Mouse (Mus musculus): Measurements from ENCODE around the gene Gpat2.

Gene Gpat2

GRCm38 (mm10) chr2:127424977-127425376 is at the start of gene Gpat2:
TSS of gene Gpat2 (plus strand) at chr2:127425199.
- no peak for DNase-seq (ENCODE audit: low spot score)

GRCm38 (mm10) chr2:127375759-127376341 is 49.1 kb upstream of the Gpat2 start:
- peak; percentile 26 for DNase-seq (ENCODE audit: low spot score)

DNA sequence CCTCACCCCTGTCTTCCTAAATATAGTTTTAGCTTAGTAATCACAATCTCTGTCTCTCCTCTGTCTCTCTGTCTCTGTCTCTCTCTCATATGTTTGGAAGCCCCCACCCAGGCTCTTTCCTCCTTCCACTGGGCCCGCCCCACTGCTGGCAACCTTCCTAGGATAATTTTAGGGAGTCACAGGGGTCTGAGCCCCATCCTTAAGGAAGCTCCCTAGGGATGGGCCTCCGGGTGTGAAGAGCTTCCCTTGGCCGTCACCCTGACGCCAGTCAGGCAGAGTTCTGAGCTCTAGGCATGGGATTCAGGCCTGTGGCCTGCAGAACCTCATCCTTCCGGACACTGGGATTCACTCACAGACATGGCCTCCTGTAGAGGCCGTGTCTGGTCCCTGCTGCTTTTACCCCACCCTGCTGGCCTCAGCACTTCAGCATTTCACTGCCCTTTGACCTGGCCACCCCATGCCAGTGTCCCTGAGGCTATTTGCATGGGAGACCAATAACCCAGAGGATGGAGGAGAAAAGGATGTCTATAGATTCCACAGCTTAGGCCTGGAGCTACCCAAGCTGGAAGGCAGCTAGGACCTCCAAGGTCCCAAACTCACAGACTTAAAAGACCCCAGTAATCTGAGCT is 48.5 kb upstream of the Gpat2 start:
- no peak for DNase-seq (ENCODE audit: low spot score)

GRCm38 (mm10) chr2:127377942-127378610 is 46.9 kb upstream of the Gpat2 start:
- DNase-seq (ENCODE audit: low spot score): peak; percentile 23

DNA sequence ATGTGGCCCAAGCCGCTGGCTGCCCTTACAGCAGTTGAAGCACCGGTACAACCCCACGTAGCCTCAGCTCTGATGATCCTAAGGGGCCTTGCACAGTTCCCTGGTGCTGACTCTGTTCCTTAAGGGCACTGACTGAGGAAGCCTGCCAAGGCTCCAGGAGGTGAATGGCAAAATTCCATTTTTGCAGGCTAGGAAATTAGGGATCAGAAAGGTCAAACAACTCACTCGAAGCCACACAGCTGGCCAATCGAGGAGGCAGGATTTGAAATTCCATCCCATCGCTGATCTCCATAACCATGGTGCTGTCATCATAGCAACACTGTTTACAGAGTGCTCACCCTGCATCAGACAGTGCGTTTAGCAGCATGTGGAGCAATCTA is 46.4 kb upstream of the Gpat2 start:
- DNase-seq (ENCODE audit: low spot score): no peak

- DNase-seq (ENCODE audit: low spot score): no peak
Measured at GRCm38 (mm10) chr2:127379250-127379649, 45.7 kb upstream of the Gpat2 start.

DNA sequence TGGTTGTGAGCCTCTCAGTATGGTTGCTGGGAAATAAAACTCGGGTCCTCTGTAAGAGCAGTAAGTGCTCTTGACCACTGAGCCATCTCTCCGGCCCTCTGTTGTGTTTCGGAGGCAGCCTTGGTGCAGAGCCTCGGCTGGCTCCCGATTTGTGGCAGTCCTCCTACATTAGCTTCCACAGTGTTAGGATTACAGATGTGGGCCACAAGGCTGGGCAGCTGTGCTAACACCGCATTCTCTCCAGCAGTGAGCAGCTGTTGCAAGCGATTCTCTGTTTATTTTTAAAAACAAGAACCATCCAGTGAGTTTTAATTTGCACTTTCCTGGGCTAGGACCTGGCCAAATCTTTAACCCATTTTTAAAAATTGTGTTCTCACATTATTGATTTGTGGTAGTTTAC is 41.1 kb upstream of the Gpat2 start:
- DNase-seq (ENCODE audit: low spot score): no peak

- DNase-seq (ENCODE audit: low spot score): no peak
Measured at GRCm38 (mm10) chr2:127387521-127387920, 37.5 kb upstream of the Gpat2 start.

DNA sequence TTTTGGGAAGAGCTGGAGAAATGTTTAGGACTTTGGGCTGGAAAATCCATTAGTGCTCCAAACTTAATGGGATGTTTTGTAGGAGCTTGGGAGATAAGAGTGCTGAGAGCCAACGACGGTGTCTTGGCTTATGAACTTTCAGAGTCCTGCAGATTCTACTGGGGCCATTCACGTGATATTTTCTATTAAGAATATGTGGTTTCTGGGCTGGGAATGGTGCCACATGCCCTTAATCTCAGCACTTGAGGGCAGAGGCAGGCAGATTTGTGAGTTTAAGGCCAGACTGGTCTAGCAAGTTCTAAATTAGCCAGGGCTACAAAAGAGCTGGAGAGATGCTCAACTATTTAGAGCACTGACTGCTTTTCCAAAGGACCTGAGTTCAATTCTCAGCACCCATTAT is 34.6 kb upstream of the Gpat2 start:
- DNase-seq (ENCODE audit: low spot score): no peak

DNA sequence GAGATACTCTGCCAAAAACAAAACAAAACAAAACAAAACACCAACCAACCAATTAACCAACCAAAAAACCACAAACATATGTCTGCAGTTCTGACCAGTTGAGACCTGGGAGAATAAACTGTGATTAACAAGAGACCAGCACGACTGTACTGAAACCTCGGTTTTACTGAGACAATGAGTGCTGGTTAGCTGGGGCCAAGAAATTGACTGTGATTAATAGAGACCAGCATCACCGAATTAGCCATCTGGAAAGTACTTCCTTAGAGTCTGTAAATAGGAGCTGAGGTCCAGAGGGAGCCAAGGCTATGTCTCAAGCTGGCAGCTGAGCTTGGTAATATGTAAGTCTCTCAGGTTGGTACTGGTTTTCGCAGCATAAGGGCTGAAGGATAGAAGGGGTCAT is 34.2 kb upstream of the Gpat2 start:
- DNase-seq (ENCODE audit: low spot score): no peak

GRCm38 (mm10) chr2:127391323-127391722 is 33.7 kb upstream of the Gpat2 start:
- DNase-seq (ENCODE audit: low spot score): no peak

DNA sequence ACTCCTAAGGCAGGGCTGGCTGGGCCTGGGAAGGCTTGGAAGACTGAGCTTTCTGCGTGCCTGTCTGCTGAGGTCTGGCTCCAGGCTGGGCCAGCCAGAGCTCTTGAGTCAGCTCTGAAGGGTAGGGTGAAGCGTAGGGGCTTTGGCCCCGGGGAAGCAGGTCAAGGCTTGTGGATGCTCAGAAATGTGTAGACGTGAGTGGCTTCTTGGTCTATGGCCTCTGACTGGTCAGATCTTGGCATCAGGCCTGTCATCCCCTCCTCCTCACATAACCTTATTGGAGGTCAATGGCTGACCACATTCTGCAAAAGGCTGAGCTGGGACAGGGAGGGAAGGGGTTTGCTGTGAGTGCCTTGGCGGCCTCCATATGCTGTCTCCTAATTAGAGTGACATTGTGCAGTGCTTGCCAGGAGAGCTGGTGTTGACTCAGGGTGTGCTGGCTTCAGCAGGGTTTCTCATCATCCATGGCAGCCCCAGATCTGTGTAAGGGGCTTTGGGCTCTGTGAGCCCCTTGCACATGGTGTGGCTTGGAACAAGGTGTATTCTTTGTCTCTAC is 30.3 kb upstream of the Gpat2 start:
- no peak for DNase-seq (ENCODE audit: low spot score)

DNA sequence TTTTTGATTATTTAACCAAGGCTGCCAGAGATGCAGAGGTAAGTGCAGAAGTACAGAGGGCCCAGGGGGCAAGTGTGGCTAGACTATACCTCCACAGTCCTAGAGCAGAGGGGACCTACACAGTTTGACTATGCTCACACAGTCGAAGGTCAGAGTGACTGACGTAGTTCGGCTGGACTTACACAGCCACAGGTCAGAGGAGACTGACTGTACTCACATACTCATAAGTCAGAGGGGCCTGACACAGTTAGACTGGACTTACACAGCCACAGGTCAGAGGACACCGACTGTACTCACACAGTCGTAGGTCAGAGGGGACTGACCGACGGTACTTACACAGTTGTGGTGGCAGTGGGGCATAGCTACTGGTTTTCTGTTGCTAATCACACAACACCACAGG is 26.3 kb upstream of the Gpat2 start:
- DNase-seq (ENCODE audit: low spot score): no peak

DNA sequence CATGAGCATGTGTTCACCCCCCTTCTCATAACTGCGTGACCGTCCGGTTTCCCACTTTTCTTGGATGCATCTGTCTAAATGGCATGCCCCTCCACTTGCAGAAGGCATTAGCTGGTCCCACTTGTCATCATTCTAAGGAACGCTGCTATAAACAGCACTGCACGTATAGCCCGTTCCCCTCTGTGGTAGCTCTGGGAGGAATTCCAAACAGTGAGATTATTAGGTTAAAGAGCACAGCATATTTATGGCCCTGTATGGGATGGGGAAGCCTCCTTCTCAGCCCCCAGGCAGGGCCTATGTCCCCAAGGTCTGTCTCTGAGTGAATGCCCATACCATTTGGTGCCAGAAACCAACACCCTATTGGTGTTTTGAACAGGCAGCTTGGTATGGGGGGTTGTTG is 13.9 kb upstream of the Gpat2 start:
- DNase-seq (ENCODE audit: low spot score): no peak

- no peak for DNase-seq (ENCODE audit: low spot score)
Measured at GRCm38 (mm10) chr2:127415806-127416205, 9.2 kb upstream of the Gpat2 start.

DNA sequence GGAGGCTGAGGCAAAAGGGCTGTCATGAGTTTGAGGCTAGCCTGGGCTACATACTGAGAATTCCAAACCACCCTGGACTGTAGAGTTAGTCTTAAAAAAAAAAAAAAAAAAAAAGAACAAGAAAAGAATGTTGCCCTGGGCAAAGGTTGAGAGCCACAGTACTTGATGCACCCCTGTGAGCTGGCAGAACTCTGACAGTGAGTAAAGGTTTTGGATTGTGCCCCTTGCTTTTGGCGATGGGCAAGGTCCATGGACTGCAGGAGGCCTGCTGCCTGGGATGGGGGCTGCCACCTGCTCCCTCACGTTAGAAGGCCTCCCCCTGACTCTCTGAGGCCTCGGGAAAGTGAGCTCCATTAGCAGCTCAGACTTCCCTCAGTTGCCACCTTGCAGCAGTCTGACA is 8.3 kb upstream of the Gpat2 start:
- DNase-seq (ENCODE audit: low spot score): no peak

GRCm38 (mm10) chr2:127418266-127418970 is 6.6 kb upstream of the Gpat2 start:
- DNase-seq (ENCODE audit: low spot score): no peak

DNA sequence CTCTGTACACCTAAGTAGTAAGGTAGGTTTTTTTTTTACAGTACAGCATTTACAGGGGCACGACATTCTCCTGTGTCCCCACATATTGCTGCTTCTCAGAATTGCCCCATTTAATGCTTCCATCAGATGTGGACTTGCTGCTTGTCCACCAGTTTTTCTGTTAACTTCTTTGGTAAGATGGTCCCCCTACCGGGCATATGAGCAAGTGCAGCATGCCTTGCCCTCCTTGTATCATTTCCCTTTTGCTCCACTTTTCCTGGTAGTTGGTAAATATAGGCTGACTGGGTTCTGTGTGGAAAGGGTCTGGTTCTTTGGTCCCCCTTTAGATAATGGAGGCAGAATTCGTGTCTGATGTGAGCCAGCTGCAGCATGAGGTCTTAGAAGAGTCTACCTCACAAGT is 5.2 kb downstream of the Gpat2 start:
- DNase-seq (ENCODE audit: low spot score): peak; percentile 72

GRCm38 (mm10) chr2:127433487-127434295 is 8.7 kb downstream of the Gpat2 start:
- no peak for DNase-seq (ENCODE audit: low spot score)

DNA sequence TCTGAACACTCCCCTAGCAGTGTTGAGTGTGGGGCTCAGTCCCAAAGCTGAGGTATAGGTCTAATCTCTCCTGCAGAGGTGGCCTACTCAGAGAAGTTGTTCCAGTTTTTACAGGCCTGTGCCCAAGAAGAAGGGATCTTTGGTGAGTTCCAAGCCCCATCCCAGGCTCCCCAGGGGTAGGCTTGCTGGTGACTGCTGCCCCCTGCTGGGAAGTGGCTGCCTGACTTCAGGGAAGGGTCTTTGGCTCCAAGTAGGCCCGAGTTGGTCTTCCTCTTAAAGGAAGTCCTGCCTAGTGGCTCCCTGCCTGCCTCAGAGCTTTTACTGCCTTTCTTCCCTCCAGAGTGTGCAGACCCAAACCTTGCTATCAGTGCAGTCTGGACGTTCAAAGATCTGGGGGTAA is 10.1 kb downstream of the Gpat2 start:
- peak; percentile 67 for DNase-seq (ENCODE audit: low spot score)

- no peak for DNase-seq (ENCODE audit: low spot score)
Measured at GRCm38 (mm10) chr2:127435554-127435953, 10.6 kb downstream of the Gpat2 start.

DNA sequence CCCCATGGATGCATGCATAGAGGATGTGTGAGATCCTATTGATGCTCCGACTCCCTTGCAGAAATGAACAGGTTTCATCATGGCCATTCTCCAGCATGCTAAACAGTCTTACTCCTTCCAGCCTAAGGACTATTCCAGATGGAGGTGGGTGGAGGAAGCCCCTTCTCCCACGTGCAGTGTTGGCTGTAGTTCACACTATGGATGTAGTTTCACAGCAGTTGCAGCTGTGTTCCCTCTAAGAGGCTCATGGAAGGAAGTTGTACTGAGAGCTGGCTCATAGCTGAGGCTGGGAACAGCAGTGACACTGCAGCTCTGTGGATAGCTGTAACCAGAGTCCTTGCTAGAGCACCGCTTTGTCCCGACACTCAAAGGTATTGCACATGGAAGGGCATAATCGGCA is 12.7 kb downstream of the Gpat2 start:
- DNase-seq (ENCODE audit: low spot score): no peak

Data from embryo, embryonic 10.5 days (tissue).